Mouse (Mus musculus) liver, embryonic 14.5 days (tissue): ENCODE measurements around the gene Zfp574.

ENCODE experiments used
- CTCF ChIP-seq: IDR thresholded peaks from 2 replicates; pipeline ENCODE4 v1.5.1; 2016; ENCODE audit warnings: antibody characterized with exemption, low read depth, control low read depth
- EP300 ChIP-seq: IDR thresholded peaks from 2 replicates; pipeline ENCODE4 v1.6.1; 2016; ENCODE audit warnings: antibody characterized with exemption, low read depth

DNA sequence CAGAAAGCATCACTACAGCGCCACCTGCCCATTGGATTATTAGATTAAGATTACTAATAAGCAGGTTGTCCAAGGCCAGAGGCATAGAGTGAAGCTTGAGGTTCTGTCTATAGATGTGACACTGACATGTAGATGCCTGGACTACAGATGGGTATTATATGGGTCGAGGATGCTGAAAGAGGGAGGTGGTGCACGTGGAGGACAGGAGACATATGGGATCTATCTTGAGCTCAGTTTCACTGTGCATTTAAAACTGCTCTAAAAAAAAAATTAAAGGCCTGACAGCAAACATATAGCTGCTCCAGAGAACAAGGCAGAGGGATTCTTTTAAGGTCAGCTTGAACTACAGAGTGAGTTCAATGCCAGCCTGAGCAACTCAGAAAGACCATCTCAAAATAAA lies 25.8 kb downstream of the Zfp574 start:
- TF ChIP-seq EP300 (no peak), CTCF (no peak)
